ENCODE assay signal across 13 mouse cellular contexts in the genomic region with DNA sequence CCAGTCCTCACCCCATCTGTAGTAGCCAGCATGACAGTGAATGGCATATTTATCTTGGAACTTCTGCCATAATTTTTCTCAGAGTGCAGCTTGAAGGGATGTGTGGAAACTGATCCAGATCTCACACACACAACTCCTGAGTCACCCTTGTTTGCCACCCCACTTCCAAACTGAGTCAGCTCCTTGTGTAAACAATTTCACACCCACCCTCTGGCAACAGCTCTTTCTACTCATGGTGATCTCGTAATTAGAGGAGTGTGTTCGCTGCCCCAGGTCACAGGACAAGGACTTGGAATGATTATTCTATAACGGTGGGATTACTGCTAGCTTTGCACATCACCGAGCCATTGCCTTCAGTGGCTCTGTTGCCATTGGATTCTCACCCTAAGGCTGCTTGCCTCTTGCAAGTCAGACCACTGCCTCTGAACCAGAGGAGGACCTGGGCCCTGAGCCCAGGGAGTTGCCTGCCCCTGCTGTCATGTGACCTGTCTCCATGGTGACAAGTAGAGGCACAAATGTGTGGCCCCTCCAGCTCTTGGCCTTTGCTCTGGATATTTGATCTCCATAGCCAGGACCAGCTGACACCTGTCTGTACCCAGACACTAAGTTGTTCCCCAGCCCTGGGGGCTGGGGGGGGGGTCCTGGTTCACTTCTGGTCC. TPM values are rescaled to one million over a fixed set of nuclear protein-coding genes. Genes with fewer than 3 reads are reported as not detected.
A peak's percentile ranks its signal among the peaks of the same experiment; 100 is the strongest.
DNase-seq lines count a peak whose midpoint lies in the region; ATAC-seq and TF ChIP-seq lines count a peak whose summit lies in the region.
"Had no signal": no experiment of that assay in that cellular context is flagged by ENCODE, and none has a peak within 500 bp of the region (broad histone marks: within the 10 kb centered on the region; RNA-seq: fewer than 3 reads in every experiment).

No protein-coding gene starts in this region.

- peak; percentile 43 for DNase-seq in left cerebral cortex, postnatal 4 days
- DNase-seq in left cerebral cortex, adult 11 months (ENCODE audit: low spot score) = no peak
- peak; percentile 11 for DNase-seq in 416B (ENCODE audit: low read depth)
- peak; percentile 57 for DNase-seq in Patski (ENCODE audit: low read depth, low spot score)
- DNase-seq in fibroblast of lung, adult 2 months (ENCODE audit: low read depth) = peak; percentile 69
- no peak for DNase-seq in adrenal gland, adult (ENCODE audit: inconsistent age in 2 of 2, low spot score in 1 of 2)
- DNase-seq in adrenal gland, postnatal 14 days = no peak
- DNase-seq in heart, adult 9 months (ENCODE audit: low spot score in 2 of 2) = no peak
- DNase-seq: cerebellum, postnatal 25 days; liver, postnatal 0 days had no signal

- intact Hi-C loops in left cerebral cortex, postnatal 4 days (cut with DNase I) = no loop called here

- POLR2A ChIA-PET in Patski (lab: Charles Lee) = no interaction called here

- H3K27me3 ChIP-seq in Patski = peaks cover 4% of the 10 kb centered on the region

- TF ChIP-seq CTCF in Patski (IDR thresholded peaks at IDR 0.05) = no peak

- peak; percentile 77 for ATAC-seq in Patski
- ATAC-seq: liver, postnatal 0 days had no signal

- in situ Hi-C loops in Patski (cut with MboI; ENCODE audit: low pct_unique_long_range_greater_than_20kb) = no loop called here

- CTCF ChIA-PET in Patski (lab: Charles Lee) = no interaction called here

RNA-seq across cellular contexts. Expression of a gene that starts 21.0 kb away (rescaled TPM):
- total RNA-seq in left cerebral cortex, postnatal 4 days (2021) = 10 to 100 TPM; 31.7 to 33.7 TPM
- not detected for polyA plus RNA-seq in Patski (2021)
- 0.30 TPM in 1 of 2 replicates, not detected in the other for total RNA-seq in adrenal gland, postnatal 14 days (2021)
- total RNA-seq: gastrocnemius, adult 8-10 months had no signal
- polyA plus RNA-seq: G1E; heart, embryonic 11.5 days had no signal

Comparison
In these comparisons a context has a peak if more than half of its experiments do, and no peak if none do; other contexts are left out.
1. DNase-seq: peak in left cerebral cortex, postnatal 4 days (single experiment), 416B (single experiment), Patski (single experiment) and fibroblast of lung, adult 2 months (single experiment); none in left cerebral cortex, adult 11 months (single experiment), adrenal gland, adult (0 of 2), adrenal gland, postnatal 14 days (single experiment) and heart, adult 9 months (0 of 2).
2. RNA of a gene that starts 21.0 kb away (total RNA-seq): 31.7 to 33.7 TPM in left cerebral cortex, postnatal 4 days; 0.30 TPM in adrenal gland, postnatal 14 days; every median in the first group is over 10 times any median in the second.